Mouse (Mus musculus): ENCODE data around the gene Camkk2.

Camkk2 gene

GRCm38 (mm10) chr5:122702156-122702555 is 77.1 kb downstream of the Camkk2 start:
- in situ Hi-C loops (cut with MboI; ENCODE audit: low sequenced_read_pairs), result no loop called here

- in situ Hi-C loops (cut with MboI; ENCODE audit: low sequenced_read_pairs), result no loop called here
Observed at GRCm38 (mm10) chr5:122700837-122701212, 78.4 kb downstream of the Camkk2 start.

- in situ Hi-C loops (cut with MboI; ENCODE audit: low sequenced_read_pairs), result no loop called here
Observed at GRCm38 (mm10) chr5:122700109-122700836, 78.9 kb downstream of the Camkk2 start.

GRCm38 (mm10) chr5:122698701-122699060 is 80.5 kb downstream of the Camkk2 start:
- in situ Hi-C loops (cut with MboI; ENCODE audit: low sequenced_read_pairs), result no loop called here

GRCm38 (mm10) chr5:122698041-122698700 is 81.0 kb downstream of the Camkk2 start:
- in situ Hi-C loops (cut with MboI; ENCODE audit: low sequenced_read_pairs), result no loop called here

- in situ Hi-C loops (cut with MboI; ENCODE audit: low sequenced_read_pairs), result no loop called here
Observed at GRCm38 (mm10) chr5:122695516-122695915, 83.7 kb downstream of the Camkk2 start.

GRCm38 (mm10) chr5:122693431-122694207 is 85.6 kb downstream of the Camkk2 start:
- in situ Hi-C loops (cut with MboI; ENCODE audit: low sequenced_read_pairs), result no loop called here

- in situ Hi-C loops (cut with MboI; ENCODE audit: low sequenced_read_pairs), result no loop called here
Observed at GRCm38 (mm10) chr5:122690486-122690885, 88.7 kb downstream of the Camkk2 start.

GRCm38 (mm10) chr5:122689153-122689552 is 90.1 kb downstream of the Camkk2 start:
- in situ Hi-C loops (cut with MboI; ENCODE audit: low sequenced_read_pairs), result no loop called here

GRCm38 (mm10) chr5:122687391-122687790 is 91.8 kb downstream of the Camkk2 start:
- in situ Hi-C loops (cut with MboI; ENCODE audit: low sequenced_read_pairs), result no loop called here

GRCm38 (mm10) chr5:122683926-122684325 is 95.3 kb downstream of the Camkk2 start:
- in situ Hi-C loops (cut with MboI; ENCODE audit: low sequenced_read_pairs), result no loop called here

- in situ Hi-C loops (cut with MboI; ENCODE audit: low sequenced_read_pairs), result no loop called here
Observed at GRCm38 (mm10) chr5:122681276-122681675, 97.9 kb downstream of the Camkk2 start.

All from CH12F3 (cell line).